Mouse (Mus musculus) c-Kit-negative CD71-positive TER-119-positive erythroid progenitor cells, embryonic 14.5 days (primary cell): ENCODE results near the gene Wfdc21.

ENCODE experiments used
- DNase-seq: peaks from one replicate; pipeline ENCODE4 v3.0.0-alpha.2; 2013; ENCODE audit warnings: low read depth, low spot score

Wfdc21 gene

GRCm38 (mm10) chr11:83802166-83802565 is 55.4 kb downstream of the Wfdc21 start:
- DNase-seq = no peak
